Mouse (Mus musculus) brown adipose tissue, adult 24 weeks (tissue): ENCODE results near the gene Ascc1. TPM values are rescaled to one million over a fixed set of nuclear protein-coding genes. Genes with fewer than 3 reads are reported as not detected.

ENCODE experiments used
- H3K27ac ChIP-seq: fragments of 200-500 bp; replicated peaks from 2 replicates; pipeline ENCODE4 v1.5.1; 2012; ENCODE audit warnings: low read depth, mild to moderate bottlenecking, low read length
- H3K4me1 ChIP-seq: fragments of 200-500 bp; 2 replicates; pipeline ENCODE4 v1.6.1; 2012; ENCODE audit warnings: low read length, mixed read lengths; ENCODE audit not compliant: control insufficient read depth, insufficient read depth, insufficient read length
- H3K4me3 ChIP-seq: fragments of 200-500 bp; 2 replicates; pipeline ENCODE4 v1.5.1; 2012; ENCODE audit warnings: low read depth, mild to moderate bottlenecking, low read length, moderate library complexity; ENCODE audit not compliant: insufficient read depth
- polyA plus RNA-seq: library from polyadenylated mRNA; stranded (reverse); fragments of >200 nt; gene quantifications from 2 replicates; pipeline ENCODE4 v1.2.4, GENCODE M21; 2012; ENCODE audit not compliant: missing spikeins, insufficient read depth, insufficient read length

Gene Ascc1
- polyA plus RNA-seq, 1 experiment, result 20.6 TPM

GRCm38 (mm10) chr10:60097146-60097545 is 94.5 kb downstream of the Ascc1 start:
- Histone ChIP-seq H3K4me3 (no peak overlapping the region), H3K4me1 (no peaks in the 10 kb centered on the region), H3K27ac (no peak overlapping the region)

- Histone ChIP-seq H3K4me1 (no peaks in the 10 kb centered on the region), H3K4me3 (no peak overlapping the region), H3K27ac (no peak overlapping the region)
Observed at GRCm38 (mm10) chr10:60097774-60098173, 95.2 kb downstream of the Ascc1 start.

DNA sequence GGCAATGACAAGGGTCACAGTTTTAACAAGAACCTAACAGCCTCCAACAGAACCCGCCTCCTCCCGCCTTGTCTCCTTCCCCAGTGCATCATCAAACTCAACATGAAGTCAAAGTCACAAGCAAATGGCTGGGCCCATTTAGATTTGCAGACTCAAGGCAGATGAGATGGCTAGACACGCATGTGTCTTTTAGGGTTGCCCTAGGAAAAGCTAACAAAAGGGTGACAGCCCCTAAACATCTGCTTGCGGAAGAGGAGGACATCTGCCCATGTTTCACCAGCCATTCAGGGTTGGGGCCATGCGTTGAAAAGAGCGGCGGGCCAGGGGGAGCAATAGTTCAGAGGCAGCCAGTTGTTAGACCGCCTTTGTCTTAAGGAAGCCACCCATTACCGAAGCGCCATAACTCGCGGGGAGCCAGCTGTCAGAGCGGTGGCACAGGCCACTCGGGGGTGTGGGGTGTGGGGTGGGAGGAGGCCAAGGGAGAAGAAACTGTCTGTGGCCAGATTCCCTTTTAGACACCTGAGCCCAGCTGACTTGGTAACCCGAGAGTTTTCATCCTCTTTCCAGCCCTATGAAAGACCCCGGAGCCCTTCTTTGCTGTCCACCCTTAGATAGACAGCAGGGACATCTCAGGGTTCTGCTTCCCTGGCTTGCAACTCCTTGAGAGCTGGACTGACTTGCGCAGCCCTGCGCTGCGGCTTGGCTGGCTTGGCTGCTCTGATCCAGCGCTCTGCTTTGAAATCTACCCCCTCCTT is 103.0 kb downstream of the Ascc1 start:
- H3K4me3 ChIP-seq, result no peak overlapping the region
- H3K4me1 ChIP-seq, result no peaks in the 10 kb centered on the region; the same call in 1 of the 2 replicates
- no peak overlapping the region for H3K27ac ChIP-seq

- H3K4me1 ChIP-seq, result no peaks in the 10 kb centered on the region; the same call in 1 of the 2 replicates
- peak within 1 kb of the TSS; percentile 53 for H3K4me3 ChIP-seq
- H3K27ac ChIP-seq, result no peak within 1 kb of the TSS
Observed at GRCm38 (mm10) chr10:60106146-60106530, 103.5 kb downstream of the Ascc1 start, which contains the start of gene Spock2. Spock2 (plus strand) TSS chr10:60106219.

DNA sequence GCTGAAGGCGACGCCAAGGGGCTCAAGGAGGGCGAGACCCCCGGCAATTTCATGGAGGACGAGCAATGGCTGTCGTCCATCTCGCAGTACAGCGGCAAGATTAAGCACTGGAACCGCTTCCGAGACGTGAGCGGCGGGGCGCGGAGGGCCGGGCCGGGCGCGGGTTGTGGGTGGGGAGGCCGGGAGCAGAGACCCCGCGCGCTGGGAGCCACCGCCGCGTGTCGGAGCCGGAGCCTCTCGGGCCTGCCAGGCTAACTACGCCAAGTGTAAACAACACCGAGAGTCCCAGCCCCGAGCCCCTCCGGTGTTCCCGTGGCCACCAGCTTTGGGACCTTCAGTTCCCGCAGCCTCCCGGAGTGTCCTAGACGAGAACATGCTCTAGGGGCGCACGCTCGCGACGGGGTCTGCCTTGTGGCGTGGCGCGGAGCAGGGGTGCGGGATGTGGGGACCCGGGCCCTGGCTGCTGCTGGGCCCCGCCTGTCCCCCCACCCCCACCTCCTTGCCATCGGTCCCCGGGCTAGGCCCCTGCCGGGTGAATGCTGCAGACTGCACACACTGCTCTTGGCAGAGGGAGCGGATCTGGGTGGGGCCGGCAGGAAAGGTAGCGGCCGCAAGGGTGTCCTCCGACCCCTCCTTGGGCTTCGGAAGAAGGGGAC is 104.1 kb downstream of the Ascc1 start:
- H3K4me3 ChIP-seq, result peak overlapping the region; percentile 53
- H3K4me1 ChIP-seq, result no peaks in the 10 kb centered on the region; the same call in 1 of the 2 replicates
- H3K27ac ChIP-seq, result no peak overlapping the region

DNA sequence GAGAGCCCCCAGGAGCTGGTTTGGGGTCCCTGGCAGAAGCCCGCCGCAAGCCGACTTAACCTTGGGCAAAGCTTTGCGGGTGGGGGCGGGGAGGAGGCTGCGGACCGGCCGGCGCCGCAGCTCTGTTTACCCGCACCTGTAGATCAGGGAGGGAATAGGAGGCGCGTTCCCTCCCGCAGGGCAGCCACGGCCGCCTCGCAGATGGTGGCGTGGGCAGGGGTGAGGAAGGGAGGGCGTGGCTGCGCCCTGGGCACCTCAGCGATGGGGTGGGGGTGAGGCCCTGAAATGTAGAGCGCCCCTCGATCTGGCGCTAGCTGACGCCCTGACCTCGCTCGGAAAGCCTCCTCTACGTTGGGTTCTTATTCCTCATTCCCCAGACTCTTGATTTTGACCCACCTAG is 104.8 kb downstream of the Ascc1 start:
- no peaks in the 10 kb centered on the region; the same call in 1 of the 2 replicates for H3K4me1 ChIP-seq
- H3K27ac ChIP-seq, result no peak overlapping the region
- peak overlapping the region; percentile 53 for H3K4me3 ChIP-seq

DNA sequence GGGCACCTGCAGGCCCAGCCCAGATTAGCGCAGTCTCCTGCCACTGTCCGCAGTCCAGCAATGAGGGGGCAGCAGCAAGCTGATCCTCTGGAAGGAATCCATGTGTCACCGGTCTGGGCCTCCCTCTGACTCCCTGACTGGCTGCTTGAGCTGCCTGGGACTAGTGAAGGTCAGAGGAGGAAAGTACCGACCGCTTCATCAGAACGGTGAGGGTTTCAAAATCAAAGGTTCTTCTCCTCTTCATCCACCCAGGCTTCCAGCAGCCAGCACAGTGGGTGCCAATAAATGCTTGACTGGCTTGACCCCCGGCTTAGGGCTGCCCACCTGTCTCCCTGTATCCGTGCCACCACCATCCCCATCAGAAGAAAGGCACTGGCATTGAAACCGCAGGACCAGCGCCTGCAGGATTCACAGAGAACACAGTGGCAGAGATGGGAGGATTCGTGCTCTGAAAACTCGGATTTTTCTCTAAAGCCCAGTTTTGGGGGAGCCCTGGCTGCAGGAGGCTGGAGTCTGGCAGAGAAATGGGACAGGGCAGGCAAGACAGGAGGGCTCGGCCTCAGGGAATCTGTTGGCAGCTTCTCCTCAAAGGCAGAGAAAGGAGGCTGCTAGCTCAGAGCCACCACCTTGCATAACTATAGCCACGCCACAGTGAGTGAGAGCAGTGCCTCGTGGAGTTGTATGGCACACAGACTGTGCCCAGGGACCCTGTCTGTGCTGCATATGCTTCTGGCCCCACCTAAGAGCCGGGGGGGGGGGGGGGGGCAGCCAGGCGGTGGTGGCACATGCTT is 105.9 kb downstream of the Ascc1 start:
- Histone ChIP-seq H3K4me1 (no peaks in the 10 kb centered on the region; the same call in 1 of the 2 replicates), H3K27ac (no peak overlapping the region)

GRCm38 (mm10) chr10:60109336-60109735 is 106.7 kb downstream of the Ascc1 start:
- H3K27ac ChIP-seq, result no peak overlapping the region
- H3K4me1 ChIP-seq, result no peaks in the 10 kb centered on the region; the same call in 1 of the 2 replicates
- no peak overlapping the region for H3K4me3 ChIP-seq

More for the DNA sequence above, 105.9 kb downstream of the Ascc1 start:
- no peak overlapping the region for H3K4me3 ChIP-seq

DNA sequence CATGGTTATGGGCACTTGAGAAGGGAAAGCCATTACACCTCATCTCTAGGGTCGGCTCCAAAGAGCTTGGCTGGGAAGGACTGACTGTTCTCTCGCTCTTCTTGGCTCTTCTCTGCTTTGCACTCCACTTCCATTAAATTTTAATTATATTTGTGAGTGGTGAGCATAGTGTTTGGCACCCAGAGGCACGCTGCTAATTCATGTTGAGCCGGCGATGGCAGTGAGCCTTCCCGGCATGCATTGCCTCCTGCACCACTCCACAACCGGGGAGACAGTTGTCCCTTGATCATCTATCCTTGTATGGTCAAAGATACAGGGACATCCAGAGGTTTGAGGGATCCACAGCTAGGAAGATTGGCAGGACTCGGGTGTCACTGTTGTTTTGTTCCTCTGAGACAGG is 107.4 kb downstream of the Ascc1 start:
- Histone ChIP-seq H3K4me1 (no peaks in the 10 kb centered on the region; the same call in 1 of the 2 replicates), H3K27ac (no peak overlapping the region), H3K4me3 (no peak overlapping the region)

DNA sequence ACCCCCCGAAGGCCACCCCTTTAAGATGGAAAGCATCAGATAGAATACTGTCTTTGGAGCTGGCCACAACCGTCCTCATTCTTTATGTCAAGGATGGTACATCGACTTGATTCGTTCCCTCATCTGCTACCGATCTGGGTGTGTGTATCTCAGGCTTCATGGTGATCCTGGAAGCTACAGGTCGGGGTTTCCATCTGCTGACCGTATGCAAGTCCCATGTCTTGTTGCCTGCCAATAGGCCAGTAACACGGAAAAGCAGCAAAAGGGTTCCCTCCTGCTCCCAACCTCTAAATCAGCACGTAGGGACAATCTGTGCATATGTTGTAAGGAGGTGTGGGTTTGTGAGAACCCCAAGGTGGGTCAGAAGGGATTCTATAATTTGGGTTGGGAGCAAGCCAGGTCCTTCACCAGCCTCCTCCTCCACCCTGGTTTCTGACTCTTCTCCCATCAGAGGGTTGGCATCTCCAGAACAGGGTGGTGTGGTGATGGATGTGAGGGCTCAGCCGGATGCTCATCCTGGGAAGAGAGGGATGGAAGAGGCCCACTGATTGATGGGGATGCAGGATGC is 108.4 kb downstream of the Ascc1 start:
- no peak overlapping the region for H3K4me3 ChIP-seq
- H3K4me1 ChIP-seq, result no peaks in the 10 kb centered on the region; the same call in 1 of the 2 replicates
- H3K27ac ChIP-seq, result no peak overlapping the region

- Histone ChIP-seq H3K4me3 (no peak overlapping the region), H3K4me1 (no peaks in the 10 kb centered on the region), H3K27ac (no peak overlapping the region)
Observed at GRCm38 (mm10) chr10:60113965-60114690, 111.5 kb downstream of the Ascc1 start.

DNA sequence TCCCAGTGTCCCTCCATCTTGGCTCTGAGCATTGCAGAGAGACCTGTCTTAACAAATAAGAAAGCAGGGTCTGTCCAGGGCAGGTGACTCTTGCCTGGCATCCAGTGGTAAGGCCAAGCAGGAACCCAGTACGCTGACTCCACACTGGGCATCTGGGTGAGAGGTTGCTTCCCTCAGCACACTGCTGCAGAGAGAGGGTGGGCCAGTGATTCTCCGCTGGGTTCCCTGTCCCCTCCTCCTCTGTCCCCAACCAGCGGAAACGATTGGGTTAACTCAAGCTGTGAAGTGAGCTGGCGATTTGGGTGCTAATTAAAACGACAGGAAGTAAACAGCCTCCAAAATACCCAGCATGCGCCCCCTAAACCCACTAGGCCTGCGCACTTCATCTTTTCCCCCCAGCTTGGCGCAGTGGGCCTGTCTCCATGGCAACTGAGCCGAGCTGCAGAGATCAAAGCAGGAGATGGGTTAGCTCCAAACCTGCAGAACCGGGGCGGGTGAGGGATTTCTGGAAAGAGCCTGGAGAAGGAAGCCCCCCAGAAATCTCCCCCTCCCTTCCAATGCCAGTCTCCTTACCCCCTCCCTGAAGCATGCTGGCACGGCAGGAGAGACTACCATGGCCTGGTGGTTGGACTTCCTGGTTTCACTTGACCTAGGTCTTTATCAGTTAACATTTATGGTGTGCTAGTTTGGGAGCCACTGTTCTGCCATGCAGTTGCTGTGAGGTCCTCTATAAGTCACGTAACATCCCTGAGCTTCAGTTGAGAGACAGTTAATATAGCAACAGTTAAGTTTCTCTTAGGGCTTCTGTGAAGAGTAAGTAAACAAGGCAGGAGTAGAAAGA is 113.0 kb downstream of the Ascc1 start:
- Histone ChIP-seq H3K4me3 (no peak overlapping the region), H3K27ac (no peak overlapping the region), H3K4me1 (no peaks in the 10 kb centered on the region)

- H3K27ac ChIP-seq, result no peak overlapping the region
- no peaks in the 10 kb centered on the region for H3K4me1 ChIP-seq
- H3K4me3 ChIP-seq, result no peak overlapping the region
Observed at GRCm38 (mm10) chr10:60116997-60117396, 114.4 kb downstream of the Ascc1 start.

GRCm38 (mm10) chr10:60118464-60118863 is 115.9 kb downstream of the Ascc1 start:
- Histone ChIP-seq H3K4me3 (no peak overlapping the region), H3K4me1 (no peaks in the 10 kb centered on the region), H3K27ac (no peak overlapping the region)
